Mouse (Mus musculus) adrenal gland, postnatal 25 days (tissue): ENCODE results near the gene Lipm. TPM values are rescaled to one million over a fixed set of nuclear protein-coding genes. Genes with fewer than 3 reads are reported as not detected.

Experiments
- DNase-seq: peaks from one replicate; pipeline ENCODE4 v3.0.0; 2021; ENCODE audit warnings: mixed read lengths
- long read RNA-seq: library from polyadenylated mRNA; stranded (forward); transcript quantifications from one replicate; pipeline ENCODE4 v2.0.0, GENCODE M21; 2021
- total RNA-seq: library from RNA; stranded (reverse); gene quantifications from 2 replicates; pipeline ENCODE4 v1.2.3, GENCODE M21; 2021

The Lipm gene
- not detected in 2 replicates for total RNA-seq
- long read RNA-seq: 0 reads

DNA sequence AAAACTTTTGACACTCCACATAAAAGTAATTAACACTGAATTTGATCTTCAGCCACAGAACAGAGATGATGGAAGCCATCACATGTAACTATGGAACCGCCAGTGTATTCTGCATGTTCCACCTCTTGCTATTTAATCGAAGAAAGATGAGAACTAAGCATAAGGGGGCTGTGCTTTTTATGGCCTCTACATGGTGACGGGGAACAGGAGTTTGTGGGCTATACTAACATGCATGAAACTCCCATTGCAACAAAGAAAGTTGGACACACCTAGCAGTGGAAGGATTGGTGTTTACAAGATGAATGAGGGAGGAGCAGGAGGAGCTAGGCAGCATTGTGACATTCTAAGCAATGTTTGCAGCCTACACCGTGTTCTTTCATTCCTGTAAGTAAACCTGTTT, at the start of gene Lipm:
Gene Lipm (plus strand): TSS at position 301 of the 400 bp plus-strand sequence.
- no peak for DNase-seq

DNA sequence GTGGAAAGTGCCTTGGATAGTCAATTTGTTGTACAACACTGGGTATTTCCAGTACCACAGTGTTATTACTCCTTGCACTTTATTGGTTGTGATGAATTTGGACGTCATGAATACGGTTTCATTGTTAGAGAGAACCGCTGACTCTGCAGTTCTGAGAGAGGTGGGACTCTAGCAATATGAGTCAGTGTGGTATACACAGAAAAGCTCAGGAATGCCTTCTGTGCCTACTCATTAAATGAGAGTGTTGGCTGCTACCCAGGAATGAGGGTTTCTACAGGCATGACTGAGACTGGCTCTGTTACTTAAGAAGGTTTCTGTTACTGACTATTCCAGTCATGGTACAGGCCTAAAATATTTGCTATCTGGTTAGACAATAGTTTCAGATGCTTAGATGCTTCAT, 49.2 kb upstream of the Lipm start:
- DNase-seq: no peak

DNA sequence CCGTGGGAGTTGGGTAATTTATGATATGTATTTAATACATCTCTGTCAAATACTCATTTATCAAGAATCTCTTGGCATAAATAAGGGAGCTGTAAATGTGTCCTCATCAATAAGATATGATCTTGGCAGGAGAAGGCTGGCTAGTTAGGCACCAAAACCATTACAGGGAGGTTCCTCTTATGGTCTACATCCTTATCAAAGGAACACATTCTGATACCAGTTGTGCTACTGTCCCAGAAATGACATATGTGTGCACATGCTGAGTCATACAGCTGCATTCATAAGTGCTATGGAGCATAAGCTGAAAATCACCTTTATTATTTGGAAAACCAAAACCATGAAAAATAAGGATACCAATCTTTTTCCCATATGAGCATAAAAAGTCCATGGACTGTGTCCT, 37.2 kb upstream of the Lipm start:
- no peak for DNase-seq

DNA sequence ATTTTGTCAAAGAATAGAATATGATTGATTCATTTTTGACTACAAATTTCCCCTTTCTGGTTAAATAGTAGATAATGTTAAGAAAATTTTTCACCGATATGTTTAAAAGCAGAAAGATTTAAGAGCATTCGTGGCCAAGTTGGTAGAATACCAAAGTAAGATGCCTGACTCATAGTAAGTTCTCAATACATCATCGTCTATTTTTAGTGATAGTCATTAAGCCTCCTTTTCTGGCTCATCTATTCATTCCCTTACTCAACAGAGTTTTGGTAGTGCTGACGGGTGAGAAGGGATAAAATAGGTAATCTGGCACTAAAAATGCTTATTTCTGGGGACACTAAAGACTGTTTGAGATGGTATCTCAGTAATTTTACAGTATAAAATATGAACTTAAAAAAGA, 36.7 kb upstream of the Lipm start:
- DNase-seq: no peak

DNA sequence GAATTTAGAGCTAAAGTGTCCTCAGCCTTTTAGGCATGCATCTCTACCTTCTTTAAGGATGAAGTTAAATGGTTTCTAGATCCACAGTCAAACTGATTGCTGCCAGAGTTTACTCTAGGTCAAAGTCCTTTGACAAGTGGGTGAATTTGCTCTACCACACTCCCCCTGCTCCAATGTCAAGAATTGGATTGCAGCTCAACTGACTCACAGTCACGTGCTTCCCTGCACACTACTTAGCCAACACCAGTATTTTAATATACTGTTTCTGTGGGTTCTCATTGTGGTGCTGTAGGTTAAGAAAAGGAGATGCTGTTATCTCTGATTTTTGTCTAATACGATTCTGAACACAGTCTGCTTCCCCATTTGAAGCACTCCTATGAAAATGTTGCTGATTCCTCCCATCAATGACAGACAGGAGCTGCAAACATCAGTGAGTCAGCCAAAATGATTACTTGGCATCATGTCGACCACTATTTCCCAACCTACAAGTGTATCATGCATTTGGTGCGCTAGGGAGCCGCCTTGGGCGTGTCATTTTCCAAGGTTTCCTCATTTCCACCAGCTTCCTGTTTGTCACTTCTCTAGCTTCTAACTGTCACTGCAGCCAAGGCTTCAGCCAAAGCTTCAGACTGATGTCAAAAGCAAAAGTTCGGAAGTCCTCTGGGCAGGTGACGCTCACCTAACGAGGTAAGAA, 33.8 kb upstream of the Lipm start, which contains the start of gene Lipn:
Gene Lipn (plus strand): TSS at position 580 of the 694 bp plus-strand sequence.
- peak; percentile 2 for DNase-seq

DNA sequence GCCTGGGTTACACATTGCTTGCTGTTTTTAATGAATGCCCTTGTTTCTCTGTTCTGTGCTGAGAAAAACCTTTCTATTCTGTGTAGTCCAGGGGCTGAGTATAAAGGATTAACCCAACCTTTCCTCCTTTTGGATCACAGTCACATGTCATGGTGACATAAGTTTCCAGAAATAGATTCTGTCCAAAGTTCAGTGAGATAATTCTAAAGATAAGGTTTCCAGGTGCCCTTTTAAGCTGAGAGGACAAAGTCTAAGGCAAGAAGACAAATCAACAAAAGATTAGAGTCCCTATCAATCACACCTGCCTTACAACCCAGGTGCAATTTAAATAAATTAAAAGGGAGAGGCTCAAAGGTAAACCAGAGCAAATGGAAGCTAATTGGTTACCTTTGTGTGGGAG, 26.5 kb upstream of the Lipm start:
- no peak for DNase-seq

DNA sequence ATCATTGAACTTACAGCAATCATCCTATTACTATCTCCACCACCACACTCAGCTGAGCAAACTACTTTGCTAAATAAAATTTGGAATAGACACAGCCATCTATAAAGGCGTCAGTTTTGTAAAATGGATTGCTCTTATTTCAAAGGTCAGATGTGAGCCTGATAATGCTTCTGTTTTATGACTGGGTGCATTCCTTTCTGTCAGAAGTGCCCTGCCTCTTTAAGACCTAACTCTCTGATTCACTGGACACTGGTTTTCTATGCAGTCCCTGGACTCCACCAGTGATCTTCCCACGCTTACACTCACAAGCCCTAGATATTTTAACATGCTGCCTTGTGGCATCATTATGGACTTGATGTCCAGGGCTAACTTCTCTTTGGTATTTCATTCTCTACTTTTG, 22.6 kb upstream of the Lipm start:
- DNase-seq: no peak

DNA sequence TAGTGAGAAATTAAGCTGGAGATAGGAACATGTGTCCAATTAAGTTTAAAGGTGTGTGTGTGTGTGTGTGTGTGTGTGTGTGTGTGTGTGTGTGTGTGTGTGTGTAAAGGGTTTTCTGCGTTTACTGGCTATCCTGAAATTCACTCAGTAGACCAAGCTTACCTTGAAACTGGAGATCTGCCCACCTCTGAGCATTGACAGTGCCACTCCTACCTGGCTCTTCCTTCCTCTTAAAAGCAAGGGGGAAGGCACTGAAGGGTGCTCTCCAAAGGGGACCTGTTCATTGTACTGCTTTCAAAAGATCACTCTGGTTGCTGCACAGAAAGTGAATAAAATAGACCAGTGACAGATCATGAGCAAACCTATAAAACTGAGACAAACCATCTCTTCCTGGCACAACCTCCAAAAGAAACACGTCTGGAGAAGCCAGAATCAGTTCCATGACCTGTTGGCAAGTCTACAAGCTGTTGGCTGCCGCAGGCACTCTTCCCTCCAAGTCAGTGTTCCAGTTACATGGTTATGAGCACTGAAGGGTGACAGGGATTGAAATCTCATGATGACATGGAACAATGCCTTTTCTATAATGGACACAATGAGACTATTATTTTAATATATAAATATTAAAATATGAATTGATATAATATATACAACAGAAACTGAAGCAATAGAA, 11.6 kb upstream of the Lipm start:
- DNase-seq: no peak

DNA sequence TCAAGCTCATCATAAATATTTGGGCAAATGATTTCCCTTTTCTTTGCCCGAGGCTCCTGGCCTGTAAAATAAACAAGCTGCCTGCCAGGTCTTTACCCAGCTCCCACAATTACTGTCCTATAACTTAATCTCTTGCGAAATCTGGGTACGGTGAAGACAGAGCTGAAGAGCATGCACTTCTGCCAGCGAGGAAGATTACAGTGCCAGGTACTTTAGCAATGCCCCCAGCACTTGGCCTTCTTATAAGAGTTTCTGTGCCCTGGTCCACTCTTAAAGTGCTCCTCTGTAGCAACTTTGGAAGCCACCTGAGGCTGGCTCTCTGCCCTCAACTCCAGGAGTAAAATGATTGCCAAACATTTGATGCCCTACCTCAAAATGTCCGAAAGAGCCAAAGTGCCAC, 5.4 kb upstream of the Lipm start:
- DNase-seq: no peak

DNA sequence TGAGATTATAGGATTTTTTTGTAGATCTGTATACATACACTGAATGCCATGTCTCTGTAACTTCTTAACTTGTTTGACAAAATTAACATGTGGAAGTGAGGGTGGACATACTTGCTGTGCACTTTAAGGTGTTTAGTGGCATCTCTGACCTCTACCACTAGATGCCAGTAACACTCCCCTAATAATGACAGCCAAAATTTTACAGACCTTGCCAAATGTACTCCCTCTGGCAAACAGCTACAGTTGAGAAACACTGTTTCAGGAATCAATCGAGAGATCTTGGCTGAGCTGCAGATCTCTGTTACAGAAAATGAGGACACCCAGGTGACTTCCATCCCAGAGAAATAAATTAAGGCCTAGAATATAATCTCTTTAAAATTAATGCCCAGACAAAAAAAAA, 4.5 kb upstream of the Lipm start:
- DNase-seq: no peak

DNA sequence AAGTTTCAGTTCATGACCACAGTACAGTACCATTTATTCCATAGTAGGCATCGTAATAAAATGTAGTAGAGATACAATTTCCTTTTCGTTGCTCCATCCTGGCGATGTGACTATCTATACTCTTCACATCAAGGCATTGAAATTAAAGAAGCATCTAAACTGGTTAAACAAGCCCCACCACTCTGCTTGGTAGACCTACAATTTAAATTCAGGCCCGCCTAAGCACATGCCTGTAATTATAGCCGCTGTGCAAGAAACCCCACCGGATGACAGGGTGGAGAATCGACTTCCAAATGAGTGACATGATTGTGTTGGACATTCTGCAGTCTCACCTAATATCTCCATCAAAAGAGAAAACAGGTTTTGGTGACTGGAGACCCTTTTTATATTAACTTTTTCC, 1.2 kb downstream of the Lipm start:
- no peak for DNase-seq

DNA sequence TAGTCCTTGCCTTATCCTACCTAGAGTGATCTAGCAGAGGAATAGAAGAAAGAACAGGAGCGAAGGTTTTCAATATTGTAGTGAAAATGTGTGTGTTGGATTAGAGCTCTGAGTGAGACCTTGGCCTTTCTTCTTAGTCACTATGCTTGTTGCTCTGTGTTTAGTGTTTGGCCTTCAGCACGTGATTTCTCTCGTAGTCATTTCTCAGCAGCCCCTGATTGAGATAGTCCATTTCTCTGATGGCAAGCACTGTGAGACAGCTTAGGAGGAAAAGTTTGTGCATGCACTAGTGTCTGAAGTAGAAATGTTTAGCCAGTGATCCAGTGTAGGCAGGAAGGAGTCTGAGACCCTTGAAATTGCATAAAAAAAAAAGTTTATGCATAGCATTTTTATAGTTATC, 4.1 kb downstream of the Lipm start:
- DNase-seq: no peak

DNA sequence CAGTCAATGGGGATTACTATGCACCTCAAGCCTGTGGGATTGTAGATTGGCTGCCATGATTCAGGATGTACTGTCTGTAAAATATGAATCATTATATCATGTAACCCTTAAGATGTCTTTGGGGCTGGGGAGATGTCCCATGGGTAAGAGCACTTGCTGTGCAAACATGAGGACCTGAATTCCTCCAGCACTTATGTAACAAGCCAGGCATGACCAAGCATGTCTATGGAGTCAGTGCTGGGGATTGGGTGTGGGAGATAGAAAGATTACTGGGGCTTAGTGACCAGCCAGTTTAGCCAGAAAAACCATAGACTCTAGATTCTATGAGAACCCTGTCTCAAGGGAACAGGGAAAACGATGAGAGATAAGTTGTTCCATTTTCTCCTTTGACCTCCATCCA, 18.4 kb downstream of the Lipm start:
- DNase-seq: no peak

DNA sequence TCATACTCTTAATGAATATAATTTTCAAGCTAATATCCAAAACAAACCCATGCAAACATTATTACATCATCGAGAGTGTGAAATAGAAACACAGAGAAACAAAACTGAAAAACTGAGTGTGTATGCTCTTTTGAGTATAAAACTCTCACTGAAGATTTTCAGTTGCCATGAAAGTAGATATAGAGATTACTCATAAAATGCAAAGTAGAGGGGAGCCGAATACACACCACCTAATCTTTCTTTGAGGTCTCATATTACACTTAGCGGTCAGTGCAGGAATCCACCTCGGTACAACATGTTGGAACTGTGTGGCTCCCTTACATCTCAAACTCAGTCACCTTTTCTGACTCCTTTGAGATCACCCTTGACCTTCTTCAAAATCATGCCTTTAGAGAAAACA, 18.9 kb downstream of the Lipm start:
- DNase-seq: no peak

DNA sequence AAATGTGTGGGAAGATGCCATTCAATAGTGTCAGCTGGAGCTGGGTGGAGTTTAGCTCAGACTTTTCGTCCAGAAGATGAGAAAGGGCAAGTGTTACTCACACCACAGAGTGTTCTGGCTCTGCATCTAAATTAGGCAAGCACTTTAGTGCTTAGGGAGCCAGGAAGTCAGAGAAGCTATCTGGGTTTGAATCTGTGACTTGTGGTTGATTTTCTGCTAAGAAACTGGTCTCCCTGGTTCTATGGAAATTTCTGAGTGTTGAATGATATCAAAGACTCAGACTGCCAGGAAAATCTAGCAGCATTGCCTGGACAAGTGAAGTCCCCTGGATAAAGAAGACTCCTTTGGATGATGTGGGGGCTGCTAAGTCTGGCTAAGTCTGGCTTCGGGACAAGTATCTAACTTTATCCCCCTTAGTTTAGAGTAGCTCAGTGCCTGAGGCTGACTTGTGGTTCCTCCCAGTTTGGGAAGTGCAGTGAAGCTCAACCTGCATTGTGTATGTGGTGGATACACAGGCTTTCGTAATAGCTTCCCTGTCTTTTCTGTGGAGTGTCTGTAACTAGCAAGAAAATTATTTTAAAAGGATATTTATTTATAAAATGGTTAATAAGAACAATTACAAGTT, 19.5 kb downstream of the Lipm start:
- no peak for DNase-seq

DNA sequence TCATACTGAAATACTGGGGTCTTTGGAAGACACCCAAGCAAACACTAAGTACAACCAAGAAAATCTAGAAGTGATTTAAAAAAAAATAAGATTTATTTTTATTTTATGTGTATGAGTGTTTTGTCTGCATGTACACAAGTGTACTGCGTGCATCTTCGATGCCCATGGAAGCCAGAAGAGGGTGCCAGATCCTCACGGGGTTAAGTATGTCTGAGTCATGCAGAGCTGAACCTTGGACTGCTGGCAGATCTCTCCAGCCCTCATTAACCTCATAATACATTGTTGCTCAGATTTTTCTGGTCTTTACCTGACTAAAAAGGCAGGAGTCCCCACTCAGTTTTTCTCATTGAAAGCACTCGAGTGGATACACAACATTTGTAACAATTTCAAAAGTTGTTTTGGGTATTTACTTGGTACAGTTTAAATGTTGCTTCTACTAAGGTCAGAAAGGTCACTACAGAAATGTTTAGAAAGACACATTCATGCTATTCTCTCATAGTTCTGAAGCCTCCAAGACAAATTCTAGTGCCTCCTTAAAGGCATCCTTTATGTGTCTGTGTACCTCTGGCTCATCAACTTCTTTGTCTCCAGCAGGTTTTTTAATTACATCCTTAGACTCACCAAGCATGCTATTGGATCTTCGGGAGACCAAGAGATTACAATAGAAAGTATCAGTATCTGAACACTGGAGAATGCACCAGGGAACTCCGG, 38.1 kb downstream of the Lipm start:
- no peak for DNase-seq

DNA sequence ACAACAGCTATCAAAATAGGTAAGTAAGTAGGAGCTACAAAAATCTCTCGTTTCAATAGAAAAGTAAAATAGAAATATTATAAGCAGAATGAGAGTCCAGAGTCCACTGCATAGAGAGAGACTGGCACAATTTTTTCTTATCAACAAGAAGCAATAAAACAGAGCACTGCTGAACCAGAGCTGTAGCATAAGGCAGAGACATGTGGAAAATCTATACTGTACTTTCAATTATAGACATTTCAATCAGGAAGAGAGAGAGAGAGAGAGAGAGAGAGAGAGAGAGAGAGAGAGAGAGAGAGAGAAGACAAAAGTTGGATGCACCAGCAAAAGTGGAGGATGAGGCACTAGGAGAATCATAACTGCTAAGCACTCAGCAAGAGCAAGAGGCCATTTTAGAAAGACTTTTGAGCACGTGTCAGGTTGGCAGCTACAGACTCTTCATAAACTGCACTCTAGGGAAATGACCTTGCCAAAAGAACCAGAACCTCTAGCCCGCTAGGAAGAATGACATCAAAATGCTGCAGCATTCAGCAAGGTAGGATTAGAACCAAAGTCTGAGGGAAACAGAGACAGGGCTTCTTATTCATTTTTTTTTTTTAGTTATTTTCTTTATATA, 38.8 kb downstream of the Lipm start:
- DNase-seq: no peak

DNA sequence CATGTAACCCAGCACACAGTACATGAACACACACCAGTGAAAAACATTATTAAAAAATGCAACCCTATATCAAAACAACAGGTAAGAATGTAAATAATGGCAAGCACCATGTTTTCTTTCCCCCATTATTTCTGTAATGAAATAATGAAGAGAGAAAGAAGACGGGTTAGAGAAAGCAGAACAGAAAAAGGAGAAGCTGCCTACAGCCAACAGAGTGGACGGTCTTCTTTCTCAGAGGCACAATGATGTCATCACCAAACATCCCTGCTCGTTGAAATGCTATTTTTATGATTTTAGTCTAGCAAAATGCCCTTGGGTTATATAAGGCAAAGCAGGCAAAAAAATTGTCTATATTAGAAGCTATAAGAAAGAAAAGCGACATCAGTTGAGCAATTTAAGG, 47.7 kb downstream of the Lipm start:
- DNase-seq: no peak

DNA sequence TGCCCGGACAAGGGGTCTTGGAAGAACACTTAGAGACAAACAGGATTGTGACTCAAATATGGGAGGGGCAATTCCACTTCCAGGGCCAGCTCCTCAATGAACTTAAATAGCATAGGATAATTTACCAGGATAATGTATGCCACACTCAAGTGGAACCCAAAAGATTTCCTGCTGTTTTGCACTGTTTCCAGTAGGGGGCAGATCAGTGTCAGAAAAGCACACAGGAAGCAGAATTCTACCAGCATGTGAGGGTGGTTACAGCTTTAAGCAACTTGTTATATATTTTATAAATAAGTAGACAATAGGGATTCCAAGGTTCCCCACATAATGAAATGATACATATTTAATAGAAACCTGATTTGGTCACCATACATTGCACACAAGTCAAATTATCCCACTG, 51.2 kb downstream of the Lipm start:
- no peak for DNase-seq

DNA sequence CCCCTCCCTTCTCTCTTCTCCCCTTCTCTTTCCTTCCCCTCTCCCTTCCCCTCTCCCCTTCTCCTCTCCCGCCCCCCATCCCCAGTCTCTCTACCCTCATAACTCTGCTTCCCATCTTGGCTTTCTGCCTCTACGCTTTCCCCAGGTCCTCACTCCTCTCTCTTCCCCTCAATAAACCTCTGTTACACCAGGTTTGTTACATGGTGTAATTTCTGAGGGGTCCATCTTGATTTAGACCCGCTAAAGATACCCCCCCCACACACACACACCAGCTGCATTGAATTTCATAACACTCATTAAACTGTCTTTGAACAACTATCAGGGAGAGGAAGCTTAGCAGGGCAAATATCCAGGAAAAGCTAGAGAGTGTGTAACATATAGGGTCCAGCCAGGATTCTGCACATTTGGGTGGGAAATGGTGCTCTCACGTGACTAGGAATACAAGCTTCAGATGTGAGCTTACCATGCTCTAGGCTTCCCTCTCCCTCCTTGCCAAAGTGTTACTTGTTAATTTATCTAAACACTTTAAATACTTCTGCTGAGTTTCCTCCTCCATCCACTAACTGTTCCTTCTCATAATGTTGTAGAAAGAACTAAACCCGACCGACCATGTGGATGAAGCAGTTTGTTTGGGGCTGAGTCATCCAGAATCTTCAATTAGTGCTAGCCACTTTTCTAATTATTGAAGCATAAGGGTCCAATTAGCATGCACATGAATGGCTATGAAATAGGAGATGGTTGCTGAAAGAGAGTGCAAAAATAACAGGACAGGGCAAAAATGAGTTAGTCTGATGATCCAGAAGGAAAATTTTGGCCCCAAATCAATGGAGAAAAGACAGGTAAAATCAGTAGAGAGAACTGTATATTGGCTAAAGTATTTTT, 52.8 kb downstream of the Lipm start:
- DNase-seq: no peak

DNA sequence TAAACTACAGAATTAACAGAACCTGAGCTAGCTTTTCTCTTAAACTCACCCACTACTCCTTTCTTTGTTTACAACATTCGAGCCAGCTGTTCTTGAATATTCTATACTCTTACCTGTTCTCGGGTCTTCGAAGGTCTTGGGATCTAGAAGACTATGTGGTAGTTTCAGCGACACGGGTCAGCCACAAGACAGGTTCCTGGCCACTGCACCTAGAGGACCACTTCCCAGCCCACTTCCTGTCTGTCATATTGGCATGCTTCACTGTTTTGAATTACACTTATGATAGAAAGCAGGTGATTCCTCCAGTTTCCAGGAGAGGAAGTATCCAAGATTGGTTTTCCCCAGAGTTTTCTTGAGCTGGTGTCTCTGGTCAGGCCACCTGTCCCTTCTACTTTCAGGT, 62.0 kb downstream of the Lipm start:
- no peak for DNase-seq

DNA sequence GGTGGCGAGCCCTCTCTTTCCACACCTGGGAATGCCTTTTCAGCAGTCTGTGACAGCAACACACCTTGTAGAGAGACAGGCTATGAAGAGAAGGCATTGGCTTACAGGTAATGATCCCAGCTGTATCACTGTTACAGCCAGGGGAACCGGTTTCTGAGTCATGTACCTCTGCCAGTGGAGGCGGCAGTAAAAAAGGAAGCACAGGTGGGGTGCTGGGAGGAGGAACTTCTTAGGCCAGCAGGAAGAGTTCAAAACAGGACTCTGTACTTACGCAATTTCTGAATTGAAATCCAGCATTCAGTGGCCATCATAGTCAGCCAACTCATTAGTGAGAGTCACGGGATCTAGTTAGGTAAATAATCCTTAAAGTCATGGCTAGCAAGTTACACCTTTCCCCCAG, 65.2 kb downstream of the Lipm start, which contains the start of gene Ankrd22:
Gene Ankrd22 (minus strand): TSS at position 163 of the 400 bp plus-strand sequence.
- no peak for DNase-seq
